Mouse (Mus musculus) embryonic fibroblast, embryonic 13.5 days (primary cell): ENCODE data around the gene Brdt.

Experiments
- CTCF ChIP-seq: IDR thresholded peaks from 2 replicates; pipeline ENCODE4 v1.5.1; 2011; ENCODE audit warnings: mild to moderate bottlenecking, control low read depth, low read length, moderate library complexity, borderline replicate concordance; ENCODE audit not compliant: insufficient read depth
- POLR2A ChIP-seq: IDR thresholded peaks from 2 replicates; pipeline ENCODE4 v1.6.1; 2011; ENCODE audit warnings: low read depth, mild to moderate bottlenecking, control low read depth, low read length, moderate library complexity

DNA sequence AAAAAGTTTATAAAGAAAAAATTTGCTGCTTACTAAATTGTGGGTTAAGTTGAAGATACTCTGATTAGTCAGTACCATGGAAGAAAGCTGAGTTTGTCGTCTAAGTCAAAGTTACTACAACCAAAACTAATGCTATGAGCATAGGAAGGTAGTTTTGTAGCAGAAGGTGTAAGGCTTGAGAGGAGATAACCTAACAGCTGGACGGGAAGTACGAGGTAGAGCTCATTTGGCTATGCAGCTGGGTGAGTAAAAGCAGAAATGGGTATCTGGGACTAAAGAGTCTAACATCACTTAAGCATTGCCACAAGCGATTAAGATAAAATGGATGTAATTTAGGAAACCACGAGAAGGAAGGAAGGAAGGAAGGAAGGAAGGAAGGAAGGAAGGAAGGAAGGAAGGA, 40.4 kb downstream of the Brdt start:
- no peak for TF ChIP-seq CTCF
- TF ChIP-seq POLR2A: no peak
